Mouse (Mus musculus) hematopoietic stem cell, adult 5-6 weeks (primary cell): ENCODE measurements at regions not wholly inside any gene's neighbourhood (a gene's known extent, or its start where the extent isn't known, plus 50 kb on each side); places are given as distances from the start of the nearest gene placed in this dataset.

ENCODE experiments used
- ATAC-seq, 2 experiments: fragments of 125-278 bp in 1 of 2; replicated peaks in 1 of 2; 2 replicates each; pipeline ENCODE4 v1.8.0; 2016 to 2017; ENCODE audit warnings: inconsistent platforms in 2 of 2, mild to moderate bottlenecking in 2 of 2, moderate number of reproducible peaks in 2 of 2, low read depth in 1 of 2, moderate TSS enrichment in 1 of 2; ENCODE audit not compliant: low FRiP score in 2 of 2, poor library complexity in 2 of 2, severe bottlenecking in 2 of 2, insufficient read depth in 1 of 2, low TSS enrichment in 1 of 2

DNA sequence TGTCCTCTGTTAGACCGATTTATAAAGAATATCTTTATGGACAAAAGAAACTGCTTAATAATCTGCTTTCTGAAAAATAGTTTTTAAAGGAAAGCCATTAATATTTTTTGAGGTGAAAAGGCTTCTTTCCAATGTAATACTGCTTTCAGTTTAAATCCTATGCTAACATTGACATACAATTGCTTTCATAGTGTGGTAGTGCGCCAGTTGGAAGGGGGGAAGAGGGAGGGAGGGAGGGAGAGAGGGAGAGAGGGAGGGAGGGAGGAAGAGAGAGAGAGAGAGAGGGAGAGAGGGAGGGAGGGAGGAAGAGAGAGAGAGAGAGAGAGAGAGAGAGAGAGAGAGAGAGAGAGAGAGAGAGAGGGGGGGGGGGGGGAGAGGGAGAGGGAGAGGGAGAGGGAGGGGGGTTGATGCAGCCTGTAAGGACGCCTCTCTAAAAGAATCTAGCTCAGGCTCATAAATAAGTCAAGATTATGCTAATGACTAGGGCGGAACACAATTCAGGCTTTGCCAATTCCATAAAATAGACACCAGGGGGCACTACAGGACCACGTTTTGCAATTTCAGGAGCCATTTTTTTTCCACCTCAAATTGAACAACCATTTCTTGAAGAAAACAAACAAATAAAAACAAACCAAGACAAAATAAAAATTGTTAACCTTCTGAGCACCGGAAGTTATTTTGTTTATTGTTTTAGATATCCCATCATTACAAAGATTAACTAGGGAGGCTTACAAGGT, 223.6 kb upstream of the Nfe2l3 start:
- ATAC-seq, result peak; percentile 29 to 41; a peak in 1 of 4 replicates

DNA sequence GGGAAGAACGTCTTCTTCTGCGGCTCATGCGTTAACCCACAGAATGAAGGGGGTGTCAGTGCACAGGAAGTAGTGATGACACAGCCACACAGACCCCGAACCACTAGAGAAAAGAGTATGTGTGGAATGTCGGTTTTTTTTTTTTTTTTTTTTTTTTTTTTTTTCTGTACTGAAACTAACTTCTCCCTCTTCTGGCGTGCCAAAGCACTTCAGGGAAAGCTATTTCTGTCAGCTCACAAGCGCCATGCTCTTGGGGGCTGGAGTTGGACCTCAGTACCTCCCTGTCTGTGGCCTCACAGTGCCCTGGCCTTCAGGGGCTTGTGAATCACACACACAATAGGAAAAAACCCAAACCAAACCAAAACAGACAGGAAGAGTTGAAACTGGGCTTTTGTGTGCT, 221.1 kb upstream of the Nfe2l3 start:
- no peak for ATAC-seq

DNA sequence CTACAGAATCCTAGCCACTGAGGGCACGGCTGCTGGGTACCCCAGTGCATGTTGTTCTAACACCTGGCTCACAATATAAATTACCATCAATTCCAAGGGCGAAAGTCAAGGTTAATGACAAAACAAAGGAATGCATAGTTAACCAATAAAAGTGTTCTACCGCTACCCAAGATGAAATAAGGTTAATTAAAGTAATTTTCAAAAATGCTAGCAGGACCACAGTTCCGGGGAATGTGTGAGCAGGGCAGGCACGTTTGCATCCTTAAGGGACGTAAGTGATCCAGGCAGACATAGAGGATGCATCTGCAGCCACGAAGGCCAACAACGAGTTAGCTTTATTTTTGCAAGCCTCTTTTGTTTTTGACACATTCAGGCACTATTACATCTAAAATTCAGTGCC, 220.3 kb upstream of the Nfe2l3 start:
- ATAC-seq, result no peak

DNA sequence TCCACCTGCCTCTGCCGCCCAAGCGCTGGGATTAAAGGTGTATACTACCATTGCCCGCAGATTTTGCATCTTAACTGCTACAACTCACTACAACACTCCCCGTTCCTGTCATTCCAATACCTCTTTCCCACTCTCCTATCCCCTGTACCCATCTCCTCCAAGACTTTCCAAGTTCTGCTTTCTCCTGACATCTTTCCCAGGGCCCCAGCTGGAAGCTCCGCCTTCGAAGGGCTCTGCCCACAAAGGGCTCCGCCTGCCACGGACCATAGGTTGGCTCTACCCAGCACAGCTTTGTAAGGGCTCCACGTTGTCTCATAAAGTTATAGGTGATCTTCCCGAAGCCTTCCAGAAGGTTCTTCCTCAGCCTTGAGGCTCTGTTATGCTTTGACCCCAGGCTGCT, 217.1 kb upstream of the Nfe2l3 start:
- no peak for ATAC-seq

DNA sequence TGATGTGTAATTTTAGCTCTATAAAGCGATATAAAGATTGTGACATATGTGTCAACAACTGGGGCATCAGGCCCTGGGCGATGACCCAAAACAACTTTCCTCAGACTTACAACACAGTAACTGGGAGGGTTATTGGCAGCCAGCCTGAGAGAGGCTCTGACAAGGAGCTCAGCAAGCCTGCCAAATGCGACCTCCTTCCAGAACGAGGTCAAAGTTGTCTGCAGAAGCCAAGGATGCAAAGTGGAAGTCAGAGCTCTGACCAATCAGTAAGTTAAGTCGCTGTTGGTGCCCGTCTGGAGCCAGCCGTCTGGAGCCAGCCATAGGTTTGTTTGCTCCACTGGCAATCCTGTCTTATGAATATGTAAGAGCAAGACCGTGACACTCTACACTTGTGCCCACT, 216.0 kb upstream of the Nfe2l3 start:
- ATAC-seq, result no peak

DNA sequence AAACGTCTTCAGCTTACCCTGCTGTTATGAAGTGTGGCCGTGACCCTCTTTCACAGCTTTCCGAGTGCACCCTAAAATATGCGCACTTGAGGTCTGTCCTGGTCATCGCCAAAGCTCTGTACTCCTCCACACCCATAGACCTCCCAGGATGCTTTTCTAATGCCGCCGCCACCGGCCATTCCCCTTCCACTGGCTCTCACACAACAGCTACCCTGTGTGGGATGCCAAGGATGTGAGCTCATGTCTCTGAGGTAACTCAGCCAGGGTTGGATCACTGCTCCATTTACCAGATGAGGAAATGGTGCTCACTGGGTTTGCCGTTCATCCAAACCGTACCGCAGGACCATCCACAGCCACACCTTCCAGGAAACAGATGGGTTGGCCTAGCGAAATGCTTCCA, 212.8 kb upstream of the Nfe2l3 start:
- no peak for ATAC-seq

DNA sequence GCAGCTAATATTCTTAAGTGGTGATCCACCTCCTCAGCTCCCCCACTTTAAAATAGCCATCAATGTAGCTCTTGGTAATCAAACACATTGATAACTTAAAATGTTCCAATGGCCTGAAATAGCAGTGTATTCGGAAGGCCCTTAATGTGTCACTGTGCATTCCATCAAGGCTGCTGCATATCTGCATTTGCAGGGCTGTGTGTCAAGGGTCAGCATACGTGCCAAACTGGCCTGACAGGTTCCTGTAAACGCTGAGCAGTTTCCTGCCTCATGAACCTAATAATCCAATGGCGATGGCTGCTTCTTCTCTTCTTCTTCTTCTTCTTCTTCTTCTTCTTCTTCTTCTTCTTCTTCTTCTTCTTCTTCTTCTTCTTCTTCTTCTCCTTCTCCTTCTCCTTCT, 211.7 kb upstream of the Nfe2l3 start:
- no peak for ATAC-seq

DNA sequence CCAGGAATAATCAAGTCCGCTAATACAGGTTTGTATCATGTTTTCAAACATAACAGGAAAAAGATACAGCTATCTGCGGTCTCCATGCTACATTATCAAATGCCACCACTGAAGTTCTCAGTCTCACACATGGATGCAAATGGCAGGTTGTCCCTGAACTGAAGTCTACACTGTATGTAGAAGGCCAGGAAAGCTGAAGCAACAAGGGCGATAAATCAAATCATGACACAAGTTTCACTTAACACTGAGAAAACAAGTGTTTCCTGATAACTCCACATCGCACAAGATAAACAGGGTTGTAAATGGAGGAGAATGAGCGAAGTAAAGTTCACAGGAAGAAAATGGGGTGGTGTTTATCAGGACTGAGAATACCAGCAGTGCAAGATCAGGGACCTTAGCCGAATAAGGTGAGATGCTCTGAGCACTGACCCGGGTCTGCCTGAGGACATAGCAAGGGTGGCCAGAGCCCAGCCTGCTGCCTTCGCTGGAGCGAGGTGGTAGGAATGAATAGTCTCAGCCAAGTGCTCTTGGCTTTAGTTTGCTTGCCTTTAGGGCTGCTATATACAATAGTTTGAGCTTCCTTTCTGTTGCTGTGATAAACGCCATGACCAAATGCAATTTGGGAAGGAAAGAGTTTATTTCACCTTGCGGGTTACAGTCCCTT, 196.3 kb upstream of the Nfe2l3 start:
- no peak for ATAC-seq

DNA sequence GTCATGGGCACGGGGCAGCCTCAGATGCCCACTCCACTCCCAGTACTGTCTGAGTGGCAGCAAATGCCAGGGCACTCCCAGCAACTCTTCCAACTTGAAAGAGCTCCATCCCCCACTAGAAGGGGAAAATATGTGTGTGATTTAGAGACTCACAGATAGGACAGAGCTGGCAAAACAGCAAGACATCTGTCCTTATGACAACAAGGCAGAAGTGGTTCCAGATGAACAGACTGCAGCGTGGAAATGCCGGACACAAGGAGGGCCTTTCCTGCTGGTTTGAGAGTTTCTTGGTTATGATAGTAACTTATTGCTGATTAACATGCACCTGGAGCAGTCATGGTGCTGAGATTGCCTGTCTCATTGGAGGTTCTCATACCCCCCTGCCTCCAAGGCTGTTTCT, 192.4 kb upstream of the Nfe2l3 start:
- ATAC-seq, result no peak

DNA sequence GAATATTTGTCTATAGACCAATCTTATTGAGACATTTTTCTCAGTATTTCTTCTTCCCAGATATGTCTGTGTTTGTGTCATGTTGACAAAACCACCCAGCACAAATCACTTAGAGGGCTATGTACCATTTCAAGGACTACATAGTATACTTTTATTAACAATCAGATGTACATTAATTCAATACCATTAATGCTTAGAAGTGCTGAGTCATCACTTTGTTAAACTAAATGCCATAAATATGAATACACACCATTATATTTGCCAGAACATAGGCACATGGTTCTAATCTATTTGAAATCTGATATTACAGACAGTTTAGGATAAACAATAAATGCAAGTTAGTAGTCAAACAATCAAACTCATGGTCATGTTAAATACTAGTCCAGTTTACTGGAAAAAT, 182.2 kb upstream of the Nfe2l3 start:
- ATAC-seq, result no peak

DNA sequence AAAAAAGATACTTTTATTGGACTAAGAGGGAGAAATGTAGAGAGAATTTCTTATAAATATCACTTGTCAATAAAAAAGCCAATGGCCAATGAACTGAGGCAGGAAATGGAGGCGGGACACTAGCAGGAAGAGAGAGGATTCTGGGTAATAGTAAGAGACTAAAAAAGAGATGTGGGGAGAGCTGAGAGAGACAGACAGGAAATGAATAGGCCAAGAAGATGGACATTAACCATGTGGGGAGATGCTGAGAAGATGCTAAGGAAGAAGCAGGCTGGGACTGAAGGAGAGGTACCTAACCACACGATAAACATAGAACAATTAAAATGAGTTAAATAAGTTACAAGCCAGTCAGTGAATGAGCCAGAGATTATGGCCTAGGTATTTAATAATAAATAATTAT, 181.0 kb upstream of the Nfe2l3 start:
- ATAC-seq, result no peak

DNA sequence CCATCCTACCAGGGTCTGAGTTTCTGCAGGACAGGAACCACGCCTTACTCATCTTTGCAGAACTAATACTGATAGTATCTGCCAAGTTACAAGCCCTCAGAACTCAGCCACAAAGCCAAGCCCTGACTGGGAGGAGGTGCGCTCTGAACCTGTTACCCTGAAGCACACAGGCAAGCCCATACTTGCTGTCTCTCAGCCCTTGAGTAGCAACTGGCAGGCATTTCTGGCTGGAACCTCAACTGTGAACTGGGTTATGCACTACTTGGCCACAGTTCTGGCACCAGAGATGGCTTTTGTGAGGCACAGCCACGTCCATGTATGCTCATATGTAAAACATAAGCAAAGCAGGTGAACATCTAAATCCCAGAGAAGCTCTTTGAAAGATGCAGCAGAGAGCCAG, 179.7 kb upstream of the Nfe2l3 start:
- no peak for ATAC-seq

DNA sequence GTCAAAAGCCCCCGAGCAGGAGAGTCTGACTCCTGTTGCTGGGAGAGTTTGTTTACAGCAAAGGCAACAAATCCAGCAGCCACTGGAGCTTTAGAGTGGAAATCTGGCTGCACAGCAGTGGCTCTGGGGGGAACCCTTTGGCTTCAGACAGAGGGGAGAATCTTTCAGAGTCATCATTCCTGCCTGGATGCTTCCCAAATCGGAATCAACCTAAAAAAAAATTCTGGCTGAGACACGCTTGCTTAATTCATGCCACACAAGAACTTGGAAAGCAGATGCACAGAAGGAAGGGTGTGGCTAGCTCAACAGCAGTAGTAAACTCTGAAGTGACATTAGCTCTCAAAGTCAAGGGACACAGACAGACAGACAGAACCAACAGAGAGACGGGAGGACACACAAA, 175.8 kb upstream of the Nfe2l3 start:
- ATAC-seq, result no peak

DNA sequence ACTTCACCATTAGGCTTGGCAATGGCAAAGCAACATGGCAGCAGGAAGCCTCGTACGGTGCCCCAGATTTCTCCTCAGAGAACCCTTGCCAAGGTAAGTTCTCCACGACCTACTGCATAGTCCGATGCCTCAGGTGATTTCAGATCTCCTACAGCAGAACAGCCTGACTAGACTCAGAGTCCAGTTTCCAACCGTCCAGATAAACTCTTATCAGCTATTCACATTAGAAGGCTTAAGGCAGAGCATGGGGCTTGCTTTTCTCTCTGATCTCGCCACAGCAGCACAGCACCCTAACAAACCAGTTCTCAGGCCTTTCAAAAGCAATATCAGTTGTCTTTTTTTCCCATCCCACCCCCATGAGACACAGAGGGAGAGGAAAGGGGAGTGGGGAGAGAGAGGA, 174.9 kb upstream of the Nfe2l3 start:
- no peak for ATAC-seq

DNA sequence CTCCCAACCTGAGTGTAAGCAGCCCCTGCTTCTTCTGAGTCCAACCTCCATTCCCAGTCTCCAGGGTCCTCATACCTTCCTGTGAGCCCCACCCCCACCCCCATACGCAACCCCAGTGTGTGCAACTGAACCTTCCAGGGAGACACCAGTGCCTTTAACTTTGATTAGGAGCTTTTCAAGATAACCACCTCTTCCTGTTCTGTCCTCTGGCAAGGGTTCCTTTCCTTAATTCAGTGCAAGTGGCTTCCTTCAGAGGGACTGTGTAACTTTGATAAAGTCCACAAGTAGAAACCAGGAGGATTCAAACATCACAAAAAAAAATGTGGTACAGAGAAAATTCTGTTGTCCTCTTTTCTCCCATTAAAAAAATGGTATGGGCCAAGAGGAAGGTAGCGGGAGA, 174.2 kb upstream of the Nfe2l3 start:
- peak in 1 of 2 experiments; percentile 27; a peak in 1 of 4 replicates for ATAC-seq

DNA sequence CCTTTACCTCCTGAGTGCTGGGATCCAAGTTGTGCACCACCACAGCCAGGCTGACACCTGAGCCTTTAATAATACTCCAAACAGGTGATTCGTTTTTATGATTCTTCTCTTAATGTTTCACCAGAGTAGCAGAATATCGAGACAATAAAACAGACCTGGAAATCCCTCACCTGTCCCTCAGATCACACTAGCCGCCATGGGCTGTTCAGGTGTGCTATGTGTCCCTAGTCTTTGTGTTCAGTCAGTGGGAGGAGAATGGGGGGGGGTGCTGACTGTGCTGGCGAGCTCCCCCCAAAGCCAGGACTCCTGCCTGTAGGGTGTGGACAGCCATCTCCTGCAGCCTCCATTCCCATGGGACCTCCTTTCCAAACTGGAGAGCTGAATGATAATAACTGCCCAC, 168.9 kb upstream of the Nfe2l3 start:
- no peak for ATAC-seq

DNA sequence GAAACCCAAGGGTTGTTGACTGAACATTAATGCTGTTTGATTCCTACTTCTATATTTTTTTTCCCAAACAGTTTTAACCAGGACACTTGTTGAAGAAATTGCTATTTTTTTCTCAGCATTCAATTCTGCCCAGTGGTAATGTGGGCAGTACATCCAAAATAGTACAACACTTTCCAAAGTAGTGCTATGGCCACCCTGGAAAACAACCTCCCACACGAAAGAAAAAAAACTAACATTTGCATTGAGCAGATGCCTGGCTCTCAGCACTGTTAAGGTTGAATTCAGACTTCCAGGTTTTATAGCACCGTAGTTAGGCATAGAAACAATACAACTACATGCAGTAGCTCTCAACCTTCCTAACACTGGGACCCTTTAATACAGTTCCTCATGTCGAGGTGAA, 167.1 kb upstream of the Nfe2l3 start:
- ATAC-seq, result no peak

DNA sequence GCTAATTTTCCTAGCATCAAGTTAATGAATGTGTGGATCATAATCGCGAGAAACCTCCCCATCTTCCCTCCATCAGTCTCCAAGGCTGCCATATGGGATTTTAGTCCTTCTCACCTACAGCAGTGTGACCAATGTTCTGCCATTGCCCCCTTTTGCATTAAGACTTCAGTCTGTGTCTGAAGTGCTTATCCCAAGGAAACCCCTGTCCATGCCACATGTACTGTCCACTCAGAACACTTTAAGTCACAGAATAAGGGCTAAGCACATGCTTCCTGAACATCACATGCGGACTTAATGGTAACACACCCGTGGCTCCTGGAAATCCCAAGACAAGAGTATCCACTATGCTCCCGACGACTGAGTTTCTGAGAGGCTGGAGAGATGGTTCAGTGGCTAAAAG, 165.7 kb upstream of the Nfe2l3 start:
- ATAC-seq, result no peak

DNA sequence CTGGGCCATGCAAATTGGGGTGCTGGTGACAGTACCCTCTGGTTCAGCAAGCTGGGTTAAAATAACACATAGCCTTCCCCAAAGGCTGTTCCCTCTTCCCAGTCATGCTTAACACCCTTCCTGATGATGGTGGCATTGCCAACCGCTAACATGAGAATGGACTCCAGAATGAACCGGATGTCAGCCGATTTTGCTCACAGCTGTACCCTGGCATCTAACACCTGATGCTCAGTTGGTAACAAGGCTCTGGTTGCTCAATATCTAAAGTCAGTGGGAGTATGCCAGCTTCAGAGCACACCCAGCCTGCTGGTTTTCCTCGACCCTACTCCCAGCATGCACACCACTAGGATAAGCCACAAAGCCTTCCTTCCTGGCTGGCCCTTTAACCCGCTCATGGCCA, 164.6 kb upstream of the Nfe2l3 start:
- ATAC-seq, result no peak
